Mouse (Mus musculus) MEL (cell line): ENCODE measurements around the gene Sppl2a. TPM values are rescaled to one million over a fixed set of nuclear protein-coding genes. Genes with fewer than 3 reads are reported as not detected.

Experiments
- DNase-seq: peaks from one replicate; pipeline ENCODE4 v3.0.0; 2011; ENCODE audit warnings: low read depth, low spot score
- H3K27ac ChIP-seq: 2 replicates; pipeline ENCODE4 v1.5.1; 2012; ENCODE audit warnings: low read depth, mild to moderate bottlenecking, control low read depth, low read length, moderate library complexity; ENCODE audit not compliant: control insufficient read depth
- H3K27me3 ChIP-seq, 2 experiments: fragments of 150-350 bp in 1 of 2; sonication (generic) in 1 of 2; 2 replicates each; pipeline ENCODE4 v1.6.1; 2012; ENCODE audit warnings: low read length in 2 of 2, mild to moderate bottlenecking in 2 of 2, improper control_type of control experiment in 1 of 2, moderate library complexity in 1 of 2; ENCODE audit not compliant: insufficient read depth in 2 of 2, control insufficient read depth in 1 of 2
- H3K36me3 ChIP-seq, 2 experiments: 2 replicates each; pipeline ENCODE4 v1.6.1; 2012 to 2014; ENCODE audit warnings: low read length in 2 of 2, improper control_type of control experiment in 1 of 2, inconsistent platforms in 1 of 2, mild to moderate bottlenecking in 1 of 2; ENCODE audit not compliant: insufficient read depth in 2 of 2, control insufficient read depth in 1 of 2
- H3K4me1 ChIP-seq, 2 experiments: fragments of 150-350 bp in 1 of 2; sonication (generic) in 1 of 2; 2 replicates each; pipeline ENCODE4 v1.6.1; 2012; ENCODE audit warnings: low read length in 2 of 2, improper control_type of control experiment in 1 of 2, mild to moderate bottlenecking in 1 of 2; ENCODE audit not compliant: insufficient read depth in 2 of 2, control insufficient read depth in 1 of 2
- H3K4me3 ChIP-seq, 2 experiments: fragments of 150-350 bp in 1 of 2; sonication (generic) in 1 of 2; 2 replicates each; pipeline ENCODE4 v1.5.1; 2012; ENCODE audit warnings: low read depth in 2 of 2, low read length in 2 of 2, mild to moderate bottlenecking in 2 of 2, moderate library complexity in 2 of 2, control low read depth in 1 of 2, improper control_type of control experiment in 1 of 2; ENCODE audit not compliant: control insufficient read depth in 1 of 2, insufficient read depth in 1 of 2
- H3K79me2 ChIP-seq: 2 replicates; pipeline ENCODE4 v1.6.1; 2012; ENCODE audit warnings: mild to moderate bottlenecking, low read length, moderate library complexity; ENCODE audit not compliant: control insufficient read depth, poor library complexity, insufficient read depth
- H3K9ac ChIP-seq: 2 replicates; pipeline ENCODE4 v1.6.1; 2012; ENCODE audit warnings: low read depth, mild to moderate bottlenecking, control low read depth, low read length, moderate library complexity; ENCODE audit not compliant: control insufficient read depth, poor library complexity, severe bottlenecking
- H3K9me3 ChIP-seq: fragments of 150-350 bp; sonication (generic); replicated peaks from 2 replicates; pipeline ENCODE4 v1.6.1; 2012; ENCODE audit warnings: mild to moderate bottlenecking, low read length, improper control_type of control experiment, moderate library complexity; ENCODE audit not compliant: insufficient read depth
- CTCF ChIP-seq, 3 experiments: IDR thresholded peaks in 2 of 3; conservative IDR thresholded peaks in 1 of 3; 2 replicates each; pipeline ENCODE4 v1.5.1; 2011 to 2012; ENCODE audit warnings: low read length in 3 of 3, low read depth in 2 of 3, mild to moderate bottlenecking in 2 of 3, improper control_type of control experiment in 1 of 3, inconsistent platforms in 1 of 3, mixed read lengths in 1 of 3, moderate library complexity in 1 of 3; ENCODE audit not compliant: control insufficient read depth in 1 of 3, insufficient read depth in 1 of 3, poor library complexity in 1 of 3, severe bottlenecking in 1 of 3
- E2F4 ChIP-seq: IDR thresholded peaks from 2 replicates; pipeline ENCODE4 v1.6.1; 2011; ENCODE audit warnings: low read depth, low read length, improper control_type of control experiment, borderline replicate concordance
- ELF1 ChIP-seq: IDR thresholded peaks from 2 replicates; pipeline ENCODE4 v1.6.1; 2014; ENCODE audit warnings: low read depth, mild to moderate bottlenecking, inconsistent platforms, low read length, improper control_type of control experiment, moderate library complexity
- EP300 ChIP-seq, 2 experiments: IDR thresholded peaks; 2 replicates each; pipeline ENCODE4 v1.6.1; 2011; ENCODE audit warnings: improper control_type of control experiment in 2 of 2, low read length in 2 of 2, low read depth in 1 of 2, mild to moderate bottlenecking in 1 of 2
- GATA1 ChIP-seq: IDR thresholded peaks from 2 replicates; pipeline ENCODE4 v1.6.1; 2011; ENCODE audit warnings: low read depth, low read length, improper control_type of control experiment
- MAX ChIP-seq: IDR thresholded peaks from 2 replicates; pipeline ENCODE4 v1.6.1; 2011; ENCODE audit warnings: low read length, improper control_type of control experiment
- MAZ ChIP-seq: IDR thresholded peaks from 2 replicates; pipeline ENCODE4 v1.6.1; 2012; ENCODE audit warnings: low read depth, mild to moderate bottlenecking, inconsistent platforms, low read length, improper control_type of control experiment
- MXI1 ChIP-seq: IDR thresholded peaks from 2 replicates; pipeline ENCODE4 v1.6.1; 2011; ENCODE audit warnings: mild to moderate bottlenecking, low read depth, low read length, improper control_type of control experiment
- MYC ChIP-seq: IDR thresholded peaks from 2 replicates; pipeline ENCODE4 v1.6.1; 2011; ENCODE audit warnings: low read depth, mild to moderate bottlenecking, low read length, improper control_type of control experiment, moderate library complexity
- POLR2A ChIP-seq, 2 experiments: IDR thresholded peaks; 2 replicates each; pipeline ENCODE4 v1.6.1; 2011 to 2012; ENCODE audit warnings: low read length in 2 of 2, mild to moderate bottlenecking in 2 of 2, control low read depth in 1 of 2, improper control_type of control experiment in 1 of 2, low read depth in 1 of 2, moderate library complexity in 1 of 2; ENCODE audit not compliant: control insufficient read depth in 1 of 2, insufficient read depth in 1 of 2, poor library complexity in 1 of 2
- SMC3 ChIP-seq: IDR thresholded peaks from 2 replicates; pipeline ENCODE4 v1.6.1; 2011; ENCODE audit warnings: low read depth, low read length, improper control_type of control experiment
- TBP ChIP-seq: IDR thresholded peaks from 2 replicates; pipeline ENCODE4 v1.8.0; 2011; ENCODE audit warnings: low read depth, low read length, improper control_type of control experiment
- ZNF384 ChIP-seq: IDR thresholded peaks from 2 replicates; pipeline ENCODE4 v1.6.1; 2012; ENCODE audit warnings: low read depth, mild to moderate bottlenecking, inconsistent platforms, low read length, improper control_type of control experiment
- polyA plus RNA-seq, 2 experiments: library from polyadenylated mRNA; stranded (reverse) in 1 of 2; unstranded in 1 of 2; fragments of >175 nt in 1 of 2; fragments of >200 nt in 1 of 2; gene quantifications; 2 replicates each; pipeline versions ENCODE4 v1.2.1 to v1.2.4; 2012; ENCODE audit warnings: low replicate concordance in 2 of 2, low read depth in 1 of 2; ENCODE audit not compliant: insufficient read length in 2 of 2, insufficient read depth in 1 of 2, missing spikeins in 1 of 2
- total RNA-seq: library from RNA; depleted of rRNA; stranded (reverse); fragments of 300-350 nt; gene quantifications from 2 replicates; pipeline ENCODE4 v1.2.3, GENCODE M21; 2012

Sppl2a gene
- total and polyA plus RNA-seq, 3 experiments: 12.1 to 16.6 TPM; not detected in 1

GRCm38 (mm10) chr2:126875871-126876796 is 56.9 kb downstream of the Sppl2a start, which contains the start of gene Trpm7 (continued):
- no peak for TF ChIP-seq GATA1
- TF ChIP-seq CTCF (IDR thresholded peaks at IDR 0.05 in 2 of 3, conservative IDR thresholded peaks at IDR 0.05 in 1 of 3; ENCODE audit: control insufficient read depth in 1 of 3, insufficient read depth in 1 of 3, low read depth in 2 of 3, low read length in 3 of 3, poor library complexity in 1 of 3, severe bottlenecking in 1 of 3): no peak
- TF ChIP-seq ELF1: 0 out of 2 replicates have a peak, but pooled peaks have one; percentile 14
- peak; percentile 94 for TF ChIP-seq MXI1
- peak; percentile 61; the same call in 1 of the 2 replicates for TF ChIP-seq E2F4
- TF ChIP-seq, all 39 proteins: peak for 19

- Histone ChIP-seq H3K9ac (peak overlapping the region; percentile 95), H3K4me1 (peaks cover 0 to 2% of the 10 kb centered on the region in 2 experiments; a peak in 1 of 4 replicates), H3K27me3 (no peaks in the 10 kb centered on the region), H3K27ac (peak overlapping the region; percentile 97), H3K36me3 (peaks cover 0 to 14% of the 10 kb centered on the region in 2 experiments; a peak in 2 of 4 replicates), H3K79me2 (peaks cover 35% of the 10 kb centered on the region), H3K4me3 (peak overlapping the region; percentile 80 to 92), H3K9me3 (no peaks in the 10 kb centered on the region)
- peak; percentile 78 for DNase-seq
- TF ChIP-seq SMC3: no peak
- TF ChIP-seq MAZ: no peak
- TF ChIP-seq TBP: 0 out of 2 replicates have a peak, but pooled peaks have one; percentile 31
- TF ChIP-seq POLR2A (IDR thresholded peaks at IDR 0.05; ENCODE audit: control insufficient read depth in 1 of 2, insufficient read depth in 1 of 2, low read depth in 1 of 2, low read length in 2 of 2, poor library complexity in 1 of 2): no peak
- no peak; the same call in 1 of the 2 replicates for TF ChIP-seq MAX
Measured at GRCm38 (mm10) chr2:126875516-126875835, 57.6 kb downstream of the Sppl2a start.

DNA sequence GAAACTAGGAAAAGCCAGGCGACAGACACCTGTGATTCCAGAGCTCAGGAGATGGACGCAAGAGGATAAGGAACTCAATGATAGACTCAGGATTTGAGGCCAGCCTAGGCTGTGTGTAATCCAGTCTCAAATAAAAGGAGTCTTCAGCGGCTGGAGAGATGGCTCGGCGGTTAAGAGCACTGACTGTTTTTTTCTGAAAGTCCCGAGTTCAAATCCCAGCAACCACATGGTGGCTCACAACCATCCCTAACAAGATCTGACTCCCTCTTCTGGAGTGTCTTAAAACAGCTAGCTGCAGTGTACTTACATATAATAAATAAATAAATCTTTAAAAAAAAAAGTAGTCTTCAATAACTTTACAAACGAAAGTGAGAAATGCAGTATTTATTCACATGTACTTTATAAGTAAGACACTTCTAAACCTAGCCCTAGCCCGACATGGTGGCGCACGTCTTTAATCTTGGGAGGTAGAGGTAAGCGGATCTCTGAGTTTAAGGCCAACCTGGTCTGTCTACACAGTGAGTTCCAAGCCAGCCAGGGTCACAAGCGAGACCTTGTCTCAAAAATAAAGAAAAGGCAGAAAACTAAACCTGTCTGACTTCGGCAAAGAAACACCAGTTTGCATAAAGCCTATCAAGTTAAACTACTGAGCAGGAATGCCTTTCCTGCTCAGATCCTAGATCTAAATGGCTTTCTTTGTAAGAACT is 58.1 kb downstream of the Sppl2a start:
- Histone ChIP-seq H3K27ac (peak overlapping the region; percentile 97), H3K9ac (peak overlapping the region; percentile 95), H3K79me2 (peaks cover 38% of the 10 kb centered on the region), H3K27me3 (no peaks in the 10 kb centered on the region), H3K9me3 (no peaks in the 10 kb centered on the region), H3K36me3 (peaks cover 0 to 14% of the 10 kb centered on the region in 2 experiments; a peak in 2 of 4 replicates), H3K4me1 (peaks cover 0 to 2% of the 10 kb centered on the region in 2 experiments; a peak in 1 of 4 replicates), H3K4me3 (peak overlapping the region; percentile 80 to 92)
- TF ChIP-seq MAX (0 out of 2 replicates have a peak, but pooled peaks have one; percentile 17), EP300 (IDR thresholded peaks at IDR 0.05; ENCODE audit: low read depth in 1 of 2, low read length in 2 of 2) (no peak), ZNF384 (no peak), TBP (peak; percentile 91), MXI1 (peak; percentile 20; the same call in 1 of the 2 replicates), CTCF (IDR thresholded peaks at IDR 0.05 in 2 of 3, conservative IDR thresholded peaks at IDR 0.05 in 1 of 3; ENCODE audit: control insufficient read depth in 1 of 3, insufficient read depth in 1 of 3, low read depth in 2 of 3, low read length in 3 of 3, poor library complexity in 1 of 3, severe bottlenecking in 1 of 3) (peak in 1 of 3 experiments; percentile 19; a peak in 1 of 6 replicates), MYC (peak; percentile 64; the same call in 1 of the 2 replicates)
- DNase-seq: peak; percentile 67
